Mouse (Mus musculus) liver, embryonic 12.5 days (tissue): ENCODE data around the gene Gm17490. TPM values are rescaled to one million over a fixed set of nuclear protein-coding genes. Genes with fewer than 3 reads are reported as not detected.

ENCODE experiments used
- ATAC-seq: fragments of 200-750 bp; cut with Nextera tagmentation; 2 replicates; pipeline ENCODE4 v1.8.0; 2017; ENCODE audit warnings: moderate number of reproducible peaks, mild to moderate bottlenecking, moderate library complexity
- H3K27ac ChIP-seq: fragments of 300-500 bp; sonication (generic); 2 replicates; pipeline ENCODE4 v1.5.1; 2016; ENCODE audit warnings: mild to moderate bottlenecking
- H3K27me3 ChIP-seq: fragments of 300-500 bp; sonication (generic); replicated peaks from 2 replicates; pipeline ENCODE4 v1.6.1; 2016; ENCODE audit warnings: mild to moderate bottlenecking, moderate library complexity
- H3K36me3 ChIP-seq: fragments of 300-500 bp; sonication (generic); 2 replicates; pipeline ENCODE4 v1.6.1; 2016; ENCODE audit warnings: mild to moderate bottlenecking, moderate library complexity
- H3K4me1 ChIP-seq: fragments of 300-500 bp; sonication (generic); 2 replicates; pipeline ENCODE4 v1.6.1; 2016
- H3K4me2 ChIP-seq: fragments of 300-500 bp; sonication (generic); 2 replicates; pipeline ENCODE4 v1.6.1; 2016; ENCODE audit warnings: mild to moderate bottlenecking, moderate library complexity
- H3K4me3 ChIP-seq: fragments of 300-500 bp; sonication (generic); 2 replicates; pipeline ENCODE4 v1.5.1; 2016; ENCODE audit warnings: mild to moderate bottlenecking, moderate library complexity
- H3K9ac ChIP-seq: fragments of 300-500 bp; sonication (generic); 2 replicates; pipeline ENCODE4 v1.6.1; 2016; ENCODE audit warnings: mild to moderate bottlenecking, moderate library complexity
- H3K9me3 ChIP-seq: fragments of 300-500 bp; sonication (generic); replicated peaks from 2 replicates; pipeline ENCODE4 v1.6.1; 2016; ENCODE audit warnings: mild to moderate bottlenecking, moderate library complexity
- WGBS: fragments of 180-500 bp; shearing (Covaris S2); methylation state at CpG from one replicate; pipeline ENCODE4 v1.1.7; 2016; ENCODE audit not compliant: insufficient replicate concordance; 5-methylcytosine and 5-hydroxymethylcytosine counted together
- polyA plus RNA-seq: library from polyadenylated mRNA; unstranded; fragments of >200 nt; fragmentation: Nextera tagmentation; extraction: Ambion mirVana; gene quantifications from 2 replicates; pipeline ENCODE4 v1.2.1, GENCODE M21; 2016

Gene Gm17490
- polyA plus RNA-seq, 1 experiment from 2014 or later, result not detected

DNA sequence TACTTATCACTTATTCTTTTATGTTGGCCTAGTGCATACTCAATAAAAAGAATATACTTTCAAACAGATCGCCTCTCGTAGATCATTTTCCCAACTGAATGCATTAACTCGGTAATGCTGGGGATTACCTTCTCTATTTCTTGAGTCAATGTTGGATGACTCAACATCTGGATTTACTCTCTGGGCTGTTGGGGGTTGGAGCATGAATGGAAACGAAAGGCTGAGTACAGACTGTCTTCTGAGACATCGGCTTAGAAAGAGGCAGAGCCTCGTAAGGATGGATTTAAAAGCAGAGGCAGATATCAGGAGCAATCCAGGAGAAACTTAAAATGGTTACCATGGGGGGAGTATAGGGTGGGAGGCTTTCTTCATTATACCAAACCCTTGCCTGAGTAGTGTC is 47.9 kb downstream of the Gm17490 start:
- Histone ChIP-seq H3K4me2 (no peak overlapping the region), H3K9ac (no peak overlapping the region), H3K4me3 (no peak overlapping the region), H3K36me3 (peaks cover 15% of the 10 kb centered on the region), H3K27me3 (no peaks in the 10 kb centered on the region), H3K27ac (no peak overlapping the region), H3K4me1 (no peaks in the 10 kb centered on the region), H3K9me3 (0 out of 2 replicates have a peak, but pooled peaks cover 5% of the 10 kb centered on the region)
- no peak for ATAC-seq
- 75% methylated on average over 6 of the region's 6 CpGs for WGBS

Other genes with a start within 250 kb of the Gm17490 start
- gene Pfkfb3, start 72.2 kb downstream of the Gm17490 start, polyA plus RNA-seq, result 10.3 and 11.7 TPM in 2 replicates
- gene Rbm17, start 22.1 kb downstream of the Gm17490 start, polyA plus RNA-seq, result 107 and 108 TPM in 2 replicates
- not detected in 2 replicates for gene Il2ra, start 16.5 kb upstream of the Gm17490 start, polyA plus RNA-seq
- gene Il15ra, start 79.0 kb upstream of the Gm17490 start, polyA plus RNA-seq, result 1.7 and 2.1 TPM in 2 replicates
- gene Fbh1, start 151.3 kb upstream of the Gm17490 start, polyA plus RNA-seq, result 42.8 and 44.4 TPM in 2 replicates
- gene Ankrd16, start 151.6 kb upstream of the Gm17490 start, polyA plus RNA-seq, result 13.0 and 16.1 TPM in 2 replicates